Mouse (Mus musculus): ENCODE data around the gene Eif2b5.

Gene Eif2b5

GRCm38 (mm10) chr16:20490581-20490980 is 8.0 kb upstream of the Eif2b5 start:
- peak; percentile 61 for DNase-seq (ENCODE audit: low spot score)

DNA sequence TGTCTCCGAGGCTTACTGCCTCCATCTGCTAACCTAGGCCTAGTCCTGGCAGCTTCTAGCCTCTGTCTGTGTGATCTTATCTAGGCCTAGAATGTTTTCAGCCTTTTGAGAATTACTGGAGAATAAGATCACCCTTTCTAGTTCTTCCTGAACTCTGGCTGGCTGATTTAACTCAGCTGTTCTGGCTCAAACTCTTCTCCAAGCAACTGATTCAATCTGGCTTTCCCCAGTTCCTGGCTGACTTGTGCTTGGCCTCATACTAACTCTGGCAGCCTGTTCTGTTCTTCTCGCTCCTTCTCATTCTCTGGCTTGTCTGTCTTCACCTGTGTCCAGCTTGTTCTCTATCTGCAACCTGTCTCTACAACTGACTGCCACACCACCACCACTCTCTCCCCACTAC is 7.3 kb upstream of the Eif2b5 start:
- peak; percentile 39 for DNase-seq (ENCODE audit: low spot score)

- DNase-seq (ENCODE audit: low spot score) = no peak
Observed at GRCm38 (mm10) chr16:20493452-20493851, 5.2 kb upstream of the Eif2b5 start.

- peak; percentile 93 for DNase-seq (ENCODE audit: low spot score)
Observed at GRCm38 (mm10) chr16:20496671-20497600, 1.7 kb upstream of the Eif2b5 start.

- DNase-seq (ENCODE audit: low spot score) = no peak
Observed at GRCm38 (mm10) chr16:20497980-20498676, 489 bp upstream of the Eif2b5 start.

- no peak for DNase-seq (ENCODE audit: low spot score)
Observed at GRCm38 (mm10) chr16:20506000-20506399, 7.4 kb downstream of the Eif2b5 start.

DNA sequence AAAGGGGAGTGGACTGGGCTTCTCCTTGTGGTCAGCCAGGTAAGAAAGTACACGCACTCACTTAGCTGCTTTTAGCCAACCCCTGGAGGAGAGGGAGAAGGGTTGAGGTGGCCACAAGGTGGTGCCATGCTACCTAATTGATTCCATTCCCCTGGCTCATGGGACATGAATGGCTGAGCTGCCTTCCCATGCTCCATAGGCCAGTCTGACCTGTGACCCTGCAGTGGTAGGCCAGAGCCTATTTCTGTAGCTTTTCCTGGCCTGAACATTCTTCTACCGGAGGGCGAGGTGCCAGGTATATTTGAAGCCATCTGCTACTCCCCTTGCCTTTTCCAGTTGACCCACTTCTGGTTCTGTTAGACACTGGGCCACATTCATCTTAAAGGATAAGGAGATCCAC is 10.7 kb downstream of the Eif2b5 start:
- DNase-seq (ENCODE audit: low spot score) = peak; percentile 70

DNA sequence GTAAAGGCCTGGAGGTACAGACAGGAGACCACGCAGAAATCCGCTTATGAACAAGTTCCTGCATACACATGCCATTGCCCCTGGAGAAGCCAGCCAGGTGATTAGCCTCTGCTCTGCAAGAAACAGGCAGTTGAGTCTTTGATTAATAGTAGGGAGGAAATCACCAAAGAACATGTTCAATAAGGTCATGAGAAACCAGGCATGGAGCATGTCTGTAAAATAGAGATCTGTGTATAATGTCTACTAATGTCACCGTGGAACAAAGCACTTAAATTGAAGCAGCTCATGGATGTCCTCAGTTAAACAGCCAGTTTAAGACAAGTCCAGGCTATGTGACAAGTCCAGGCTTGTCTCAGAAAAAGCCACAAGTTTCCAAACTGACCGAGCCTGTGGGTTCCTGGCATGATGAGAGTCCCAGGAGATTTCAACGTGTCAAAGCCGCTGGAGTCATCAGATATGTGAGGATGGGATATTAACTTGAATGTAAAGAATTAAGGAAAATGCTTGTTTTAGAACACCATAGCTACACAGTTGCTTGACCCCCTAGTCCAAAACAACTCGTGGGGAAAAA is 12.7 kb downstream of the Eif2b5 start:
- DNase-seq (ENCODE audit: low spot score) = no peak

DNA sequence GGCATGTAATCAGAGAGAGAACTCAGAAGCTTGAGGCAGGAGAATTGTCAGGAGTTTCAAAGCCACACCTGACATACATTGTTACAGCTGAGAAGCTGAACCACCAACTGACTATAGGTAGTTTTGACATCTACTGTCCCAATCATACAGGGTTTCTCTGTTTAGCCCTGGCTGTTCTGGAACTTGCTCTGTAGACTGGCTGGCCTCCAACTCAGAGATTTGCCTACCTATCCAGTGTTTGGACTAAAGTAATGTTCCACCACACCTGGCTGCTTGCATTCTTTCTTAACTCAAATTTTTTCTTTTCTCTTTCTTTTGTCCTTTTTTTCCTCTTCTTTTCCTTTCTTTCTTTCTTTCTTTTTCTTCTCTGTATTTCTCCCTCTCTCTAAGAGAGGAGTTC is 17.4 kb downstream of the Eif2b5 start:
- DNase-seq (ENCODE audit: low spot score) = no peak

GRCm38 (mm10) chr16:20516726-20517201 is 18.1 kb downstream of the Eif2b5 start, which contains the start of gene Dvl3:
TSS of gene Dvl3 (plus strand) at chr16:20516982.
- peak; percentile 90 for DNase-seq (ENCODE audit: low spot score)

- peak; percentile 28 for DNase-seq (ENCODE audit: low spot score)
Observed at GRCm38 (mm10) chr16:20517216-20517615, 18.6 kb downstream of the Eif2b5 start.

GRCm38 (mm10) chr16:20517701-20518374 is 19.2 kb downstream of the Eif2b5 start:
- DNase-seq (ENCODE audit: low spot score) = peak; percentile 60

DNA sequence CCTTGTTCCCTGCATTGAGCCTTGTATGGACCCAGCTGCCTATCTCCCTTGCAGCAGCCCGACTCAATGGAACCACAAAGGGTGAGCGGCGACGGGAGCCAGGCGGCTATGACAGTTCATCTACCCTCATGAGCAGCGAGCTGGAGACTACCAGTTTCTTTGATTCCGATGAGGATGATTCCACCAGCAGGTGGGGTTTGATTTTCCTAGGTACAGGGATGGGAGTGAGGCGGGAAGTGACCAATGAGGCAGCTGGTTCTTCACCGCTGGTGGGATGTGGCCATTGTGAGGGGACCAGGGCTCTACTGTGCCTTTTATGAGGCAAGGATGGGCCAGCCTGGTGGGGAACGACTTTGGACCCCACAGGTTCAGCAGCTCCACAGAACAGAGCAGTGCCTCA is 25.3 kb downstream of the Eif2b5 start:
- DNase-seq (ENCODE audit: low spot score) = no peak

GRCm38 (mm10) chr16:20528779-20529178 is 30.2 kb downstream of the Eif2b5 start:
- DNase-seq (ENCODE audit: low spot score) = no peak

GRCm38 (mm10) chr16:20529375-20529774 is 30.8 kb downstream of the Eif2b5 start:
- DNase-seq (ENCODE audit: low spot score) = no peak

DNA sequence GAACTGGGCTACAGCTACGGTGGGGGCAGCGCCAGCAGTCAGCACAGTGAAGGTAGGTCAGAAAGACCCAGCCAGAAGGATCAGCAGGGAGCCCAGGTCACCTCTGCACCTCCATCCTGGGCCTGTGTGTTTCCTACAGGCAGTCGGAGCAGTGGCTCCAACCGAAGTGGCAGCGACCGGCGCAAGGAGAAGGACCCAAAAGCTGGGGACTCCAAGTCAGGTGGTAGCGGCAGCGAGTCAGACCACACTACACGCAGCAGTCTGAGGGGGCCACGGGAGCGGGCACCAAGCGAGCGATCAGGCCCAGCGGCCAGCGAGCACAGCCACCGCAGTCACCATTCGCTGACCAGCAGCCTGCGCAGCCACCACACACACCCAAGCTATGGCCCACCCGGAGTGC is 32.3 kb downstream of the Eif2b5 start:
- no peak for DNase-seq (ENCODE audit: low spot score)

DNA sequence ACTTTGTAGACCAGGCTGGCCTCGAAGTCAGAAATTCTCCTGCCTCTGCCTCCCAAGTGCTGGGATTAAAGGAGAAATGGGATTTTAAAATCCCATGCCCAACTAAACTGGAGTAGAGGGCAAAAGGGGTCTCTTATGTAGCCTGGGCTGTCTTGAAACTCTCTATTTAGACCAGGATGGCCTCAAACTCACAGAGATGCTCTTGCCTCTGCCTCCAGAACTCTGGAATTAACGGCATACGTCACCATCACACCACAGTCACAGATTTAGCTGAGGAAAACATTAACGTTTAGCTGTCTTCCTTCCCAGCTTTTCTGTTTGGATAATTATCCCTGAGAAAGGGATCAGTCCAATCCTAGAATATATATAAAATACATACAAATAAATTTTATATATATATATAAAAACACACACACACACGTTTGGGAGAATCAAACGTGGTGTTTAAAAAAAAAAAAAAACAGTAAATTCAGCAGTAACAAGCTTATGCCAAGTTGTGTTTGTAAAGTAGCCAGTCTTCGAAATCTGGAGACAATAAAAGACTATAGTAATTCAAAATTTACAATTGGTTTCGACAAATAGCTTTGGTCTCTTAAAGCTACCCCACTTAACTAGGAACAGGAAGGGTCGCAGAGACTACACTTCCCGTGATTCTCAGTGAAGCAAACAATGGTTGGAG is 36.1 kb downstream of the Eif2b5 start:
- DNase-seq (ENCODE audit: low spot score) = no peak

DNA sequence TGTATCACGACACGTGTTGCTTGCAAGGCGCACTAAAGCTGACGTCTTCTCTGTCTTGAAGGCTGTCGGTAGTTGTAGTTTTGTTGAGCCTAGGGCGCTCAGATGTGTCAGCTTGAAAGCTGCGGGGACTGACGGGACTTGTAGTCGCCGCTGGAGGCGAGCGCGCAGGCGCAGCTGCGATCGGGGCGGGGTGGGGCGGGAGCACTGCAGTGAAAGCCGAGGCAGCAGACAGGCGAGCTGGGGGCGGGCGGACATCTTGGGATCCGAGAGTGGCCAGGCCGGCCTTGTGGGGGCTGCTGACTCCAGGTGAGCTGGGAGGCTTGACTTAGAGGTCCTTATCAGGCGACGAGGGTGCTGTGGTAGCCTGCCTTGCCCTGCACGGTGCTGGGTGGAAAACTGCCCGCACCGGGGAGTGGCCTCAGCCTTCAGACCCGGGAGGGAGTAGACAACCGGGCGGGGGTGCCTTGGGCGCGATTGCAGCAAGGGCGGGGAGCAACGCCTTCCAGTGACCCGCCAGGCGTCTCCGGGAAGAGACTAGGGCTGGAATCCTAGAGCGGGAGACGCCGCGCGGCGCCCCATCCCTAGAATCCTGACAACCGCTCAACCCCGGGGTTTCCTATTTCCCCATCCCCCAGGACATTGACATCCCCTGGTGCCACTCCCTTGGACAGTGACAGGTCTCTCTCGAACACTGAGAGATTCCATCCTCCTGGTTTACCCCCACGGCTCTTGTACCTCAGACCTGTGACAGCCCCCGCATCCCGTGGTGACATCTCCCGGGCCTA is 36.9 kb downstream of the Eif2b5 start, which contains the start of gene Ap2m1:
Gene Ap2m1, plus strand, starts transcription at position 183 of the 785 bp plus-strand sequence.
- peak; percentile 99 for DNase-seq (ENCODE audit: low spot score)

GRCm38 (mm10) chr16:20536081-20536665 is 37.6 kb downstream of the Eif2b5 start:
- no peak for DNase-seq (ENCODE audit: low spot score)

- peak; percentile 55 for DNase-seq (ENCODE audit: low spot score)
Observed at GRCm38 (mm10) chr16:20537071-20537471, 38.5 kb downstream of the Eif2b5 start.
